Mouse (Mus musculus) liver, postnatal 0 days (tissue): ENCODE measurements around the gene Arhgef19.

Experiments
- CTCF ChIP-seq: sonication (generic); IDR thresholded peaks from 2 replicates; pipeline ENCODE4 v1.5.1; 2016; ENCODE audit warnings: antibody characterized with exemption, low read depth
- EP300 ChIP-seq: IDR thresholded peaks from 2 replicates; pipeline ENCODE4 v1.6.1; 2016; ENCODE audit warnings: antibody characterized with exemption, low read depth, mild to moderate bottlenecking

- TF ChIP-seq CTCF (peak; percentile 100), EP300 (no peak)
These were observed 34.0 kb downstream of the Arhgef19 start for GRCm38 (mm10) chr4:141273296-141273695.
